Mouse (Mus musculus) limb, embryonic 14.5 days (tissue): ENCODE results near the gene Smc4. TPM values are rescaled to one million over a fixed set of nuclear protein-coding genes. Genes with fewer than 3 reads are reported as not detected.

Experiments
- ATAC-seq: fragments of 200-750 bp; cut with Nextera tagmentation; 2 replicates; pipeline ENCODE4 v1.8.0; 2017; ENCODE audit warnings: low read depth, moderate number of reproducible peaks, moderate TSS enrichment; ENCODE audit not compliant: low FRiP score
- DNase-seq: peaks from one replicate; pipeline ENCODE4 v3.0.0-alpha.2; 2015; ENCODE audit warnings: low spot score
- H3K27ac ChIP-seq: fragments of 300-500 bp; sonication (generic); replicated peaks from 2 replicates; pipeline ENCODE4 v1.5.1; 2014; ENCODE audit warnings: low read depth, mild to moderate bottlenecking, low read length, moderate library complexity, mixed read lengths
- H3K27me3 ChIP-seq: fragments of 300-500 bp; sonication (generic); 2 replicates; pipeline ENCODE4 v1.6.1; 2014; ENCODE audit warnings: low read length, mixed read lengths; ENCODE audit not compliant: control insufficient read depth, insufficient read depth
- H3K36me3 ChIP-seq: fragments of 300-500 bp; sonication (generic); 2 replicates; pipeline ENCODE4 v1.6.1; 2014; ENCODE audit warnings: mild to moderate bottlenecking, low read length, moderate library complexity, mixed read lengths; ENCODE audit not compliant: control insufficient read depth, insufficient read depth
- H3K4me1 ChIP-seq: fragments of 300-500 bp; sonication (generic); 2 replicates; pipeline ENCODE4 v1.6.1; 2014; ENCODE audit warnings: antibody characterized with exemption, low read length, mixed read lengths; ENCODE audit not compliant: control insufficient read depth, insufficient read depth
- H3K4me2 ChIP-seq: fragments of 300-500 bp; sonication (generic); replicated peaks from 2 replicates; pipeline ENCODE4 v1.6.1; 2014; ENCODE audit warnings: low read depth, mild to moderate bottlenecking, low read length, moderate library complexity; ENCODE audit not compliant: severe bottlenecking
- H3K4me3 ChIP-seq: fragments of 300-500 bp; sonication (generic); replicated peaks from 2 replicates; pipeline ENCODE4 v1.5.1; 2014; ENCODE audit warnings: low read length
- H3K9ac ChIP-seq: fragments of 300-500 bp; sonication (generic); 2 replicates; pipeline ENCODE4 v1.6.1; 2014; ENCODE audit warnings: mild to moderate bottlenecking, low read depth, low read length, moderate library complexity; ENCODE audit not compliant: severe bottlenecking
- H3K9me3 ChIP-seq: fragments of 300-500 bp; sonication (generic); 2 replicates; pipeline ENCODE4 v1.6.1; 2016; ENCODE audit warnings: low read length; ENCODE audit not compliant: control insufficient read depth
- POLR2A ChIP-seq: fragments of 200-500 bp; IDR thresholded peaks from 2 replicates; pipeline ENCODE4 v1.8.0; 2012; ENCODE audit warnings: inconsistent platforms, mild to moderate bottlenecking, moderate library complexity, borderline replicate concordance; ENCODE audit not compliant: insufficient read depth, insufficient read length; ENCODE audit errors: extremely low read depth
- WGBS: fragments of 180-500 bp; shearing (Covaris S2); extraction: QIAGEN DNeasy Blood & Tissue Kit; methylation state at CpG from one replicate; pipeline ENCODE4 v1.1.7; 2014; 5-methylcytosine and 5-hydroxymethylcytosine counted together
- polyA plus RNA-seq, 2 experiments: library from polyadenylated mRNA; depleted of rRNA in 1 of 2; stranded (reverse) in 1 of 2; unstranded in 1 of 2; fragments of >200 nt; fragmentation: Nextera tagmentation in 1 of 2; extraction: Ambion mirVana in 1 of 2; gene quantifications; 2 replicates each; pipeline versions ENCODE4 v1.2.1 to v1.2.3; 2012 to 2014

Smc4 gene
- polyA plus RNA-seq, 2 experiments = 46.1 to 118 TPM

GRCm38 (mm10) chr3:68967404-68967803, 37.1 kb upstream of the Smc4 start:
- no peak overlapping the region for H3K9ac ChIP-seq
- H3K27ac ChIP-seq = no peak overlapping the region
- peaks cover 33% of the 10 kb centered on the region for H3K36me3 ChIP-seq
- H3K9me3 ChIP-seq = no peaks in the 10 kb centered on the region
- WGBS = 84% methylated on average over 6 of the region's 6 CpGs
- no peak overlapping the region for H3K4me2 ChIP-seq
- H3K4me3 ChIP-seq = no peak overlapping the region
- no peak for DNase-seq
- no peak for ATAC-seq
- no peaks in the 10 kb centered on the region for H3K4me1 ChIP-seq
- TF ChIP-seq POLR2A = no peak
- H3K27me3 ChIP-seq = no peaks in the 10 kb centered on the region

GRCm38 (mm10) chr3:68969091-68969590, 35.4 kb upstream of the Smc4 start:
- Histone ChIP-seq H3K27ac (no peak overlapping the region), H3K9ac (no peak overlapping the region), H3K4me3 (no peak overlapping the region), H3K4me2 (no peak overlapping the region), H3K27me3 (no peaks in the 10 kb centered on the region), H3K4me1 (no peaks in the 10 kb centered on the region), H3K36me3 (peaks cover 29% of the 10 kb centered on the region), H3K9me3 (no peaks in the 10 kb centered on the region)
- over 99% methylated on average over 3 of the region's 3 CpGs for WGBS
- DNase-seq = no peak
- no peak for TF ChIP-seq POLR2A
- no peak for ATAC-seq

- Histone ChIP-seq H3K4me2 (no peak overlapping the region), H3K4me3 (no peak overlapping the region), H3K27ac (no peak overlapping the region), H3K9me3 (no peaks in the 10 kb centered on the region), H3K27me3 (no peaks in the 10 kb centered on the region), H3K36me3 (0 out of 2 replicates have a peak, but pooled peaks cover 2% of the 10 kb centered on the region), H3K4me1 (no peaks in the 10 kb centered on the region), H3K9ac (no peak overlapping the region)
- DNase-seq (no peak), ATAC-seq (no peak)
- no peak for TF ChIP-seq POLR2A
- WGBS = 75% methylated on average over 1 of the region's 1 CpGs
These were observed 31.0 kb upstream of the Smc4 start for GRCm38 (mm10) chr3:68973574-68973973.

- WGBS = 70% methylated on average over 8 of the region's 8 CpGs
- H3K36me3 ChIP-seq = 0 out of 2 replicates have a peak, but pooled peaks cover 2% of the 10 kb centered on the region
- no peaks in the 10 kb centered on the region for H3K4me1 ChIP-seq
- no peak for TF ChIP-seq POLR2A
- H3K9me3 ChIP-seq = no peaks in the 10 kb centered on the region
- no peak overlapping the region for H3K9ac ChIP-seq
- ATAC-seq = no peak
- no peak overlapping the region for H3K27ac ChIP-seq
- no peak overlapping the region for H3K4me2 ChIP-seq
- no peak overlapping the region for H3K4me3 ChIP-seq
- H3K27me3 ChIP-seq = no peaks in the 10 kb centered on the region
- DNase-seq = no peak
These were observed 29.7 kb upstream of the Smc4 start for GRCm38 (mm10) chr3:68974639-68975532.

GRCm38 (mm10) chr3:68975533-68976490, 28.7 kb upstream of the Smc4 start:
- TF ChIP-seq POLR2A = no peak

More at GRCm38 (mm10) chr3:68975533-68976490, 28.7 kb upstream of the Smc4 start:
- Histone ChIP-seq H3K9me3 (no peaks in the 10 kb centered on the region), H3K27me3 (no peaks in the 10 kb centered on the region), H3K27ac (no peak overlapping the region), H3K4me1 (no peaks in the 10 kb centered on the region), H3K4me3 (no peak overlapping the region), H3K4me2 (no peak overlapping the region), H3K9ac (no peak overlapping the region), H3K36me3 (0 out of 2 replicates have a peak, but pooled peaks cover 2% of the 10 kb centered on the region)
- 54% methylated on average over 9 of the region's 9 CpGs for WGBS
- ATAC-seq (no peak), DNase-seq (peak; percentile 11)
